Mouse (Mus musculus) lung, adult 2 months (tissue): ENCODE measurements around the gene Tmtc1.

Source experiments
- CTCF ChIP-seq: fragments of 200-500 bp; IDR thresholded peaks from 2 replicates; pipeline ENCODE4 v1.5.1; 2011; ENCODE audit warnings: mild to moderate bottlenecking, low read length, control low read depth; ENCODE audit not compliant: insufficient read depth
- POLR2A ChIP-seq: fragments of 200-500 bp; IDR thresholded peaks from 2 replicates; pipeline ENCODE4 v1.6.1; 2011; ENCODE audit warnings: low read depth, mild to moderate bottlenecking, control low read depth, low read length, borderline replicate concordance; ENCODE audit errors: extremely low read depth

DNA sequence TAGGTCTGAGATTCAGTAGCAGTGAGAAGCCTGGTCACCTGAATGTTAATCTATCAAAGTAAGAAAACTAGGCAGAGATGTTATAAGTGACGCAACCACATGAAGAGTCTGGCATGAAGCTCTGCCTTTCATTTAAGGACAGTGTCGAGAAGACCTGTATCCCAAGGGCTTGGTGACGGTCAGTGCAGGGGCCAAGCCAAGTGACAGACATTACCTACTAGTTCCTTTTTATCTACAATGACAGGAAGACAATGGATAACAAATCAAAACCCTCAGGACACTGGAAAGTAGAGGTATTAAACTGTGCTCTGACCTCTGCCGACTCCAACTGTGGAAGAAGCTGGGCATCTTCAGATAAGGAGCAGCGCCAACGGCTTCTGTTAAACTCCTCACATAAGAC lies 43.2 kb downstream of the Tmtc1 start:
- TF ChIP-seq CTCF (no peak), POLR2A (no peak)
